In the genomic region with DNA sequence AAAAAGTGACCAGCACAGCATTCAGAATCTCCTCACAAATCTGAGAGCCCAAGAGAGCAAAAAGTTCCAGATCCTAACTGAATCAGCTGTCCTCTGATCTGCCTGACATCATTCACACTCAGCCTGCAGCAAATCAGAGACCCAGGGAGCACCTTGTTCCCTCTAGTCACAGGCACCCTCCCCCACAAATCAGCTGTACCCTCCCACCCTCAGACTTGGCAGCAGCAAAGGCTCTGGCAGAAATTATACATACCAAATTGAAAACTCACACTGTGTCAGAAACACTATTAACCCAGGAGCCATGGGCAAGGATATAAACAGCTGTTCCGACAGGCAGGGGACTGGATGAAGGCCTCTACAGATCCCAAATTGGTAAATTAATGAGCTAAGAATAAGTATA, we compare ENCODE assay signal across 9 mouse cellular contexts.
DNase-seq lines count a peak whose midpoint lies in the region; ATAC-seq lines count a peak whose summit lies in the region.
"Had no signal": no experiment of that assay in that cellular context is flagged by ENCODE, and none has a peak within 500 bp of the region (broad histone marks: within the 10 kb centered on the region; RNA-seq: fewer than 3 reads in every experiment).

No protein-coding gene starts in this region.

- intact Hi-C loops in heart, postnatal 36 days (cut with DNase I) = no loop called here

- H3K4me3 ChIP-seq in embryonic facial prominence, embryonic 14.5 days (ENCODE audit: low read depth, low read length) = no peak overlapping the region
- no peak overlapping the region for H3K4me3 ChIP-seq in embryonic facial prominence, embryonic 10.5 days
- no peak overlapping the region for H3K4me3 ChIP-seq in limb, embryonic 15.5 days
- H3K4me3 ChIP-seq: limb, embryonic 13.5 days had no signal

- ATAC-seq in embryonic facial prominence, embryonic 14.5 days (ENCODE audit: low read depth) = no peak
- ATAC-seq in limb, embryonic 15.5 days (ENCODE audit: insufficient number of reproducible peaks, low FRiP score, low TSS enrichment, low read depth) = 0 out of 2 replicates have a peak, but pooled peaks have one; percentile 35

- 53% methylated on average over 1 of the region's 1 CpGs for WGBS in embryonic facial prominence, embryonic 14.5 days
- WGBS in embryonic facial prominence, embryonic 10.5 days = 82% methylated on average over 1 of the region's 1 CpGs
- WGBS in limb, embryonic 15.5 days = 45% methylated on average over 1 of the region's 1 CpGs

- no peak overlapping the region for H3K27ac ChIP-seq in embryonic facial prominence, embryonic 14.5 days (replicated peaks; ENCODE audit: low read depth, low read length)
- no peak overlapping the region for H3K27ac ChIP-seq in embryonic facial prominence, embryonic 10.5 days (replicated peaks)
- no peak overlapping the region for H3K27ac ChIP-seq in limb, embryonic 15.5 days
- H3K27ac ChIP-seq: limb, embryonic 13.5 days had no signal

- peak; percentile 12 for DNase-seq in embryonic facial prominence, embryonic 14.5 days (ENCODE audit: low spot score)
- DNase-seq in embryonic facial prominence, embryonic 10.5 days (ENCODE audit: low spot score) = no peak
- DNase-seq in MN1 (ENCODE audit: low spot score) = peak; percentile 23
- DNase-seq in frontal cortex, adult 2 months (ENCODE audit: extremely low spot score in 1 of 2, low spot score in 1 of 2) = peak; percentile 47 to 69
- DNase-seq in heart, postnatal 36 days = peak; percentile 61 to 67
- no peak for DNase-seq in yolk sac, embryonic 10.5 days (ENCODE audit: low spot score)
- DNase-seq in spleen, postnatal 4 days (ENCODE audit: low spot score in 2 of 2) = no peak

- H3K4me1 ChIP-seq in embryonic facial prominence, embryonic 14.5 days (ENCODE audit: control insufficient read depth, insufficient read depth, low read length) = no peaks in the 10 kb centered on the region
- no peaks in the 10 kb centered on the region for H3K4me1 ChIP-seq in embryonic facial prominence, embryonic 10.5 days
- H3K4me1 ChIP-seq in limb, embryonic 15.5 days = no peaks in the 10 kb centered on the region

- no peak overlapping the region for H3K4me2 ChIP-seq in embryonic facial prominence, embryonic 14.5 days (ENCODE audit: low read depth, low read length)
- H3K4me2 ChIP-seq in limb, embryonic 15.5 days = no peak overlapping the region
- H3K4me2 ChIP-seq: limb, embryonic 13.5 days had no signal

- H3K9me3 ChIP-seq in embryonic facial prominence, embryonic 14.5 days (ENCODE audit: control insufficient read depth, low read length) = no peaks in the 10 kb centered on the region
- H3K9me3 ChIP-seq in embryonic facial prominence, embryonic 10.5 days = no peaks in the 10 kb centered on the region
- no peaks in the 10 kb centered on the region for H3K9me3 ChIP-seq in limb, embryonic 15.5 days
- H3K9me3 ChIP-seq: limb, embryonic 13.5 days had no signal

- H3K27me3 ChIP-seq in embryonic facial prominence, embryonic 14.5 days (replicated peaks; ENCODE audit: control insufficient read depth, insufficient read depth, low read length) = no peaks in the 10 kb centered on the region
- H3K27me3 ChIP-seq in embryonic facial prominence, embryonic 10.5 days (replicated peaks; ENCODE audit: low read depth, poor library complexity, severe bottlenecking) = no peaks in the 10 kb centered on the region
- no peaks in the 10 kb centered on the region for H3K27me3 ChIP-seq in limb, embryonic 15.5 days
- H3K27me3 ChIP-seq: limb, embryonic 13.5 days had no signal

- no peak overlapping the region for H3K9ac ChIP-seq in embryonic facial prominence, embryonic 14.5 days (ENCODE audit: low read depth, low read length)
- no peak overlapping the region for H3K9ac ChIP-seq in limb, embryonic 15.5 days
- H3K9ac ChIP-seq: limb, embryonic 13.5 days had no signal

- no peaks in the 10 kb centered on the region for H3K36me3 ChIP-seq in embryonic facial prominence, embryonic 14.5 days (ENCODE audit: control insufficient read depth, insufficient read depth, low read length)
- 0 out of 2 replicates have a peak, but pooled peaks cover 4% of the 10 kb centered on the region for H3K36me3 ChIP-seq in embryonic facial prominence, embryonic 10.5 days (replicated peaks)
- no peaks in the 10 kb centered on the region for H3K36me3 ChIP-seq in limb, embryonic 15.5 days

Comparison
In these comparisons a context has a peak if more than half of its experiments do, and no peak if none do; other contexts are left out.
1. DNase-seq: peak in embryonic facial prominence, embryonic 14.5 days (single experiment), MN1 (single experiment), frontal cortex, adult 2 months (2 of 2) and heart, postnatal 36 days (2 of 2); none in embryonic facial prominence, embryonic 10.5 days (single experiment), yolk sac, embryonic 10.5 days (single experiment) and spleen, postnatal 4 days (0 of 2).